33 mouse cellular contexts compared by ENCODE assay signal in the genomic region with DNA sequence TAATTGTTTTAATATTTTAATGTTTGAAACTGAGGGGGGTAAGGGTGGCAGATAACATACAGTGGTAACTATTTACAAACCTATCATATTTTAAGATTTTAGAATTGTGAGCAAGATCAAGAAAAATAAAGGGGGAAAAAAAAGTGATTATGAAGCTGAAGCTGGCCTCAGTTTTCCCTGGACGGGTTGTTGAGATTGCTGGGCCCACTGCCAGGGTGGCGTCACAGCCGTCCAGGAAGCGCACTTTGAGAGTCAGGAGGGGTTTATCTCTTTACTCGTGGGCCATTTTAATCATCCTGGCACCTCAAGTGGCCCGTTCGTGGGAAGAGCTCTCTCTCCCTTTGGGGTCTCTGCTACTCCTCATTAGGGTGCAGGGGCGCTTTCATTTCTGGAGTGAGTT. TPM values are rescaled to one million over a fixed set of nuclear protein-coding genes. Genes with fewer than 3 reads are reported as not detected.
DNase-seq lines count a peak whose midpoint lies in the region; TF ChIP-seq lines count a peak whose summit lies in the region.
"Had no signal": no experiment of that assay in that cellular context is flagged by ENCODE, and none has a peak within 500 bp of the region (broad histone marks: within the 10 kb centered on the region; RNA-seq: fewer than 3 reads in every experiment).

No protein-coding gene starts in this region.

- TF ChIP-seq POLR2A in MEL (IDR thresholded peaks at IDR 0.05; ENCODE audit: control insufficient read depth in 1 of 2, insufficient read depth in 1 of 2, low read depth in 1 of 2, low read length in 2 of 2, poor library complexity in 1 of 2): no peak

- no peaks in the 10 kb centered on the region for H3K9me3 ChIP-seq in MEL (replicated peaks; ENCODE audit: insufficient read depth, low read length)
- H3K9me3 ChIP-seq: embryonic facial prominence, embryonic 13.5 days; forebrain, embryonic 10.5 days; forebrain, embryonic 15.5 days; heart, embryonic 12.5 days; hindbrain, embryonic 10.5 days; hindbrain, embryonic 15.5 days; limb, embryonic 10.5 days; limb, embryonic 15.5 days; liver, embryonic 13.5 days; midbrain, embryonic 12.5 days; neural tube, embryonic 13.5 days had no signal

- DNase-seq in adrenal gland, postnatal 25 days: peak; percentile 29
- no peak for DNase-seq in adrenal gland, adult 2 months
- DNase-seq in kidney, postnatal 10 days: peak; percentile 49
- DNase-seq in kidney, adult 8-10 months: no peak
- DNase-seq in left cerebral cortex, postnatal 4 days: peak; percentile 26
- no peak for DNase-seq in left cerebral cortex, postnatal 36 days (ENCODE audit: low spot score in 2 of 2)
- DNase-seq in MEL (ENCODE audit: low read depth, low spot score): peak; percentile 60
- DNase-seq: cerebellum, adult 9-10 months; gastrocnemius, postnatal 25 days; heart, adult 11 months; liver, embryonic 13.5 days; lung, adult 2 months; right cerebral cortex, postnatal 14 days; thymus, postnatal 4 days had no signal

- H3K36me3 ChIP-seq in MEL (ENCODE audit: control insufficient read depth in 1 of 2, insufficient read depth in 2 of 2, low read length in 2 of 2): peaks cover 0 to 29% of the 10 kb centered on the region in 2 experiments; a peak in 3 of 4 replicates

- no peaks in the 10 kb centered on the region for H3K79me2 ChIP-seq in MEL (ENCODE audit: control insufficient read depth, insufficient read depth, low read length, poor library complexity)

- H3K4me1 ChIP-seq in MEL (ENCODE audit: control insufficient read depth in 1 of 2, insufficient read depth in 2 of 2, low read length in 2 of 2): peaks cover 6 to 30% of the 10 kb centered on the region in 2 experiments; a peak in 3 of 4 replicates
- H3K4me1 ChIP-seq: forebrain, embryonic 15.5 days; hindbrain, embryonic 10.5 days; hindbrain, embryonic 15.5 days; midbrain, embryonic 12.5 days had no signal

- no peak overlapping the region for H3K27ac ChIP-seq in MEL (ENCODE audit: control insufficient read depth, low read depth, low read length)
- H3K27ac ChIP-seq: embryonic facial prominence, embryonic 13.5 days; forebrain, embryonic 10.5 days; forebrain, embryonic 15.5 days; hindbrain, embryonic 10.5 days; hindbrain, embryonic 15.5 days; kidney, postnatal 0 days; limb, embryonic 10.5 days; limb, embryonic 15.5 days; liver, embryonic 13.5 days; midbrain, embryonic 12.5 days; neural tube, embryonic 13.5 days had no signal

- no peak overlapping the region for H3K4me3 ChIP-seq in MEL (ENCODE audit: control insufficient read depth in 1 of 2, insufficient read depth in 1 of 2, low read depth in 2 of 2, low read length in 2 of 2)
- H3K4me3 ChIP-seq: embryonic facial prominence, embryonic 13.5 days; forebrain, embryonic 10.5 days; forebrain, embryonic 15.5 days; heart, embryonic 12.5 days; hindbrain, embryonic 10.5 days; hindbrain, embryonic 15.5 days; limb, embryonic 10.5 days; limb, embryonic 15.5 days; liver, embryonic 13.5 days; midbrain, embryonic 12.5 days; neural tube, embryonic 13.5 days had no signal

- intact Hi-C loops in left cerebral cortex, postnatal 4 days (cut with DNase I): no loop called here
- intact Hi-C loops in left cerebral cortex, postnatal 36 days (cut with DNase I): no loop called here

- no peak for TF ChIP-seq CTCF in MEL (IDR thresholded peaks at IDR 0.05 in 2 of 3, conservative IDR thresholded peaks at IDR 0.05 in 1 of 3; ENCODE audit: control insufficient read depth in 1 of 3, insufficient read depth in 1 of 3, low read depth in 2 of 3, low read length in 3 of 3, poor library complexity in 1 of 3, severe bottlenecking in 1 of 3)

- H3K27me3 ChIP-seq in MEL (ENCODE audit: control insufficient read depth in 1 of 2, insufficient read depth in 2 of 2, low read length in 2 of 2): no peaks in the 10 kb centered on the region
- H3K27me3 ChIP-seq: embryonic facial prominence, embryonic 13.5 days; forebrain, embryonic 15.5 days; heart, embryonic 12.5 days; hindbrain, embryonic 15.5 days; limb, embryonic 15.5 days; midbrain, embryonic 12.5 days; neural tube, embryonic 13.5 days; Patski had no signal

- no peak overlapping the region for H3K9ac ChIP-seq in MEL (ENCODE audit: control insufficient read depth, low read depth, low read length, poor library complexity, severe bottlenecking)
- H3K9ac ChIP-seq: embryonic facial prominence, embryonic 13.5 days; forebrain, embryonic 15.5 days; heart, embryonic 12.5 days; hindbrain, embryonic 15.5 days; limb, embryonic 15.5 days; liver, embryonic 13.5 days; midbrain, embryonic 12.5 days; neural tube, embryonic 13.5 days had no signal

- no peak for TF ChIP-seq RAD21 in MEL (IDR thresholded peaks at IDR 0.05; ENCODE audit: low read depth, low read length)

- TF ChIP-seq EP300 in MEL (IDR thresholded peaks at IDR 0.05; ENCODE audit: low read depth in 1 of 2, low read length in 2 of 2): 0 out of 4 replicates have a peak, but pooled peaks have one; percentile 26 to 37

TF ChIP-seq in MEL, 35 proteins besides CTCF, POLR2A, EP300 and RAD21:
- TF ChIP-seq ETS1 (IDR thresholded peaks at IDR 0.05; ENCODE audit: low read depth, low read length): peak; percentile 47; the same call in 1 of the 2 replicates
- TF ChIP-seq MAZ (IDR thresholded peaks at IDR 0.05; ENCODE audit: low read depth, low read length): 0 out of 2 replicates have a peak, but pooled peaks have one; percentile 21
- TF ChIP-seq MAX (IDR thresholded peaks at IDR 0.05; ENCODE audit: low read length): no peak
- 0 out of 2 replicates have a peak, but pooled peaks have one; percentile 43 for TF ChIP-seq ELF1 (IDR thresholded peaks at IDR 0.05; ENCODE audit: low read depth, low read length)
- TF ChIP-seq RCOR1 (IDR thresholded peaks at IDR 0.05; ENCODE audit: low read depth, low read length): peak; percentile 80
- TF ChIP-seq GATA1 (IDR thresholded peaks at IDR 0.05; ENCODE audit: low read depth, low read length): no peak

RNA-seq across cellular contexts. Expression of gene Cacng1, which starts 24.8 kb away (rescaled TPM):
- not detected in 2 replicates for total RNA-seq in adrenal gland, postnatal 25 days (2021)
- total RNA-seq in adrenal gland, adult 2 months (2021): not detected
- 0.08 TPM in 2 replicates for polyA plus RNA-seq in adrenal gland, adult 2 months (2012; rRNA removed)
- total RNA-seq in left cerebral cortex, postnatal 4 days (2021): 1 to 10 TPM in 1 of 2 experiments, under 1 TPM in 1; 0.82 to 1.5 TPM
- total RNA-seq in left cerebral cortex, postnatal 36 days (2021): not detected
- total RNA-seq in MEL (2012; rRNA removed): not detected in 2 replicates
- polyA plus RNA-seq in MEL (2012; ENCODE audit: insufficient read depth in 1 of 2, insufficient read length in 2 of 2, low read depth in 1 of 2, low replicate concordance in 2 of 2, missing spikeins in 1 of 2): not detected
- total RNA-seq: G1E; layer of hippocampus, adult 8-10 months; layer of hippocampus, postnatal 25 days; megakaryocyte, adult 5-6 weeks had no signal
- polyA plus RNA-seq: forebrain, embryonic 10.5 days; heart, embryonic 12.5 days; heart, postnatal 0 days; intestine, embryonic 14.5 days; limb, embryonic 10.5 days; stomach, embryonic 14.5 days had no signal

Comparison
In these comparisons a context has a peak if more than half of its experiments do, and no peak if none do; other contexts are left out.
1. DNase-seq: peak in adrenal gland, postnatal 25 days (single experiment), kidney, postnatal 10 days (single experiment), left cerebral cortex, postnatal 4 days (single experiment) and MEL (single experiment); none in adrenal gland, adult 2 months (single experiment), kidney, adult 8-10 months (0 of 2) and left cerebral cortex, postnatal 36 days (0 of 2).